Mouse (Mus musculus): ENCODE measurements at regions not wholly inside any gene's neighbourhood (a gene's known extent, or its start where the extent isn't known, plus 50 kb on each side); places are given as distances from the start of the nearest gene placed in this dataset.

DNA sequence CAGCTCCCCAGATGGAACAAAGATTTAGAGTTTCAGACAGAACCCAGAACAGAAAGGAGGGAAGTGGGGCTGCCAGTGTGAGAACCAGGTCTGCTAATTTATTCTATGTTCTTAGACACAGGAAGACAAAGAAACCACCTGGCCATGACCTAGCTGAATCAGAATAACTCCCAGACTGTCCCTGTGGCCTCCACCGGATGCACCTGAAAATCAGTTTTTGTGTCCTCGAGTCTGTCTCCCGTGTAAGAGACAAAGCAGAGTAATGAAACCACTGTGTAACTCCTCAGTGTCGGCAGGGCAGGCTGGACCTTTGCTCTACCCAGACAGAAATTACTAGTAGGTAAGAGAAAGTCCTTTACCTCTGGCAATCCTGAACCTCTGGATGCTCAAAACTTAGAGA is 99.7 kb upstream of the Fbxo11 start:
- TF ChIP-seq CTCF (IDR thresholded peaks at IDR 0.05; ENCODE audit: control insufficient read depth, insufficient read depth, low read length): no peak
- no peak for TF ChIP-seq POLR2A (IDR thresholded peaks at IDR 0.05; ENCODE audit: borderline replicate concordance, control insufficient read depth, low read depth, low read length)

All from bone marrow, adult 2 months (tissue).